Mouse (Mus musculus) ovary, adult 10 weeks (tissue): Measurements from ENCODE around the gene Calhm3. TPM values are rescaled to one million over a fixed set of nuclear protein-coding genes. Genes with fewer than 3 reads are reported as not detected.

ENCODE experiments used
- polyA plus RNA-seq: library from polyadenylated mRNA; stranded (reverse); fragments of 350-450 nt; fragmentation: Illumina TruSeq; extraction: RNeasy Lipid Tissue Mini Kit (QIAGEN cat#74804); gene quantifications from one replicate; pipeline ENCODE4 v1.2.3, GENCODE M21; 2014

Gene Calhm3
- not detected for polyA plus RNA-seq

GRCm38 (mm10) chr19:47157664-47158063 lies at the start of gene Calhm3:
Calhm3 (minus strand) TSS chr19:47157764.

GRCm38 (mm10) chr19:47178431-47179271 lies 21.1 kb upstream of the Calhm3 start, which contains the start of gene Neurl1a:
Neurl1a (plus strand) TSS chr19:47178820.

GRCm38 (mm10) chr19:47144154-47144553 lies 13.4 kb downstream of the Calhm3 start, which contains the start of gene Calhm1:
Calhm1 (minus strand) TSS chr19:47144254.

GRCm38 (mm10) chr19:47137771-47138421 lies 19.7 kb downstream of the Calhm3 start, which contains the start of gene Calhm2:
Calhm2 (minus strand) TSS chr19:47138294.

Other genes starting within 250 kb of the Calhm3 start
- gene Ina, start 143.1 kb downstream of the Calhm3 start, polyA plus RNA-seq: 0.46 TPM
- 116 TPM for gene Nt5c2, start 142.6 kb downstream of the Calhm3 start, polyA plus RNA-seq
- gene Pcgf6, start 106.9 kb downstream of the Calhm3 start, polyA plus RNA-seq: 43.3 TPM
- gene Taf5, start 90.0 kb downstream of the Calhm3 start, polyA plus RNA-seq: 18.4 TPM
- 1,160 TPM for gene Usmg5, start 67.1 kb downstream of the Calhm3 start, polyA plus RNA-seq
- gene Pdcd11, start 67.0 kb downstream of the Calhm3 start, polyA plus RNA-seq: 5.9 TPM
- 1.7 TPM for gene Calhm2, start 19.5 kb downstream of the Calhm3 start, polyA plus RNA-seq
- gene Calhm1, start 13.5 kb downstream of the Calhm3 start, polyA plus RNA-seq: not detected
- 0.23 TPM for gene Neurl1a, start 21.1 kb upstream of the Calhm3 start, polyA plus RNA-seq